ENCODE assay signal across 19 mouse cellular contexts in genomic region chr11:96893203-96893842, GRCm38 (mm10). TPM values are rescaled to one million over a fixed set of nuclear protein-coding genes. Genes with fewer than 3 reads are reported as not detected.
DNase-seq lines count a peak whose midpoint lies in the region; ATAC-seq and TF ChIP-seq lines count a peak whose summit lies in the region.
"Had no signal": no experiment of that assay in that cellular context is flagged by ENCODE, and none has a peak within 500 bp of the region (broad histone marks: within the 10 kb centered on the region; RNA-seq: fewer than 3 reads in every experiment).

No protein-coding gene starts in this region.

- H3K9me3 ChIP-seq in forebrain, embryonic 16.5 days (ENCODE audit: control insufficient read depth, low read length) = no peaks in the 10 kb centered on the region
- H3K9me3 ChIP-seq in limb, embryonic 11.5 days (ENCODE audit: control insufficient read depth, low read length) = no peaks in the 10 kb centered on the region
- H3K9me3 ChIP-seq in lung, postnatal 0 days (ENCODE audit: low read length) = no peaks in the 10 kb centered on the region
- H3K9me3 ChIP-seq: liver, embryonic 15.5 days had no signal

- peak; percentile 87 for DNase-seq in heart, adult 11 months
- no peak for DNase-seq in heart, postnatal 36 days
- peak; percentile 85 for DNase-seq in brain, embryonic 14.5 days (ENCODE audit: low read depth)
- no peak for DNase-seq in limb, embryonic 11.5 days (ENCODE audit: low spot score)
- no peak for DNase-seq in ovary, postnatal 36 days (ENCODE audit: low spot score)
- DNase-seq in lung, postnatal 0 days (ENCODE audit: low spot score) = no peak
- DNase-seq in c-Kit-positive CD71-positive TER-119-positive erythroid progenitor cells, embryonic 14.5 days (ENCODE audit: low spot score) = no peak
- DNase-seq: adrenal gland, postnatal 36 days; cerebellum, adult 11 months; gastrocnemius, postnatal 14 days; kidney, adult 11 months; lung, postnatal 4 days; thymus, adult 18-20 months had no signal

- peak overlapping the region; percentile 31; the same call in 1 of the 2 replicates for H3K27ac ChIP-seq in forebrain, embryonic 16.5 days (ENCODE audit: low read length)
- H3K27ac ChIP-seq in limb, embryonic 11.5 days (replicated peaks; ENCODE audit: low read depth, low read length) = 0 out of 2 replicates have a peak overlapping the region, but pooled peaks have one; percentile 42
- no peak overlapping the region for H3K27ac ChIP-seq in lung, postnatal 0 days (ENCODE audit: low read length)
- H3K27ac ChIP-seq: layer of hippocampus, adult 2 months; liver, embryonic 15.5 days had no signal

- peaks cover 19% of the 10 kb centered on the region for H3K4me1 ChIP-seq in forebrain, embryonic 16.5 days (replicated peaks; ENCODE audit: control insufficient read depth, insufficient read depth, low read length)
- H3K4me1 ChIP-seq in limb, embryonic 11.5 days (ENCODE audit: control insufficient read depth, insufficient read depth, low read length) = no peaks in the 10 kb centered on the region
- H3K4me1 ChIP-seq in lung, postnatal 0 days (ENCODE audit: insufficient read depth, low read depth, low read length) = no peaks in the 10 kb centered on the region
- H3K4me1 ChIP-seq: liver, embryonic 15.5 days had no signal

- peak; percentile 82 for ATAC-seq in forebrain, embryonic 16.5 days
- no peak for ATAC-seq in limb, embryonic 11.5 days (ENCODE audit: insufficient number of reproducible peaks, low FRiP score, low TSS enrichment, low read depth)
- no peak for ATAC-seq in lung, postnatal 0 days

- TF ChIP-seq EP300 in lung, postnatal 0 days (IDR thresholded peaks at IDR 0.05) = no peak

- no peak overlapping the region for H3K4me2 ChIP-seq in forebrain, embryonic 16.5 days (ENCODE audit: low read length)
- no peak overlapping the region for H3K4me2 ChIP-seq in limb, embryonic 11.5 days (ENCODE audit: low read depth, severe bottlenecking)
- no peak overlapping the region for H3K4me2 ChIP-seq in lung, postnatal 0 days (replicated peaks; ENCODE audit: low read depth, low read length)
- H3K4me2 ChIP-seq: liver, embryonic 15.5 days had no signal

- intact Hi-C loops in heart, postnatal 36 days (cut with DNase I) = no loop called here

- TF ChIP-seq CTCF in brain, embryonic 14.5 days (IDR thresholded peaks at IDR 0.05; ENCODE audit: borderline replicate concordance, extremely low read depth, insufficient read depth, insufficient read length) = no peak
- TF ChIP-seq CTCF in lung, postnatal 0 days (IDR thresholded peaks at IDR 0.05) = no peak

- H3K36me3 ChIP-seq in forebrain, embryonic 16.5 days (ENCODE audit: control insufficient read depth, insufficient read depth) = no peaks in the 10 kb centered on the region
- no peaks in the 10 kb centered on the region for H3K36me3 ChIP-seq in limb, embryonic 11.5 days (ENCODE audit: control insufficient read depth, insufficient read depth, low read length)
- H3K36me3 ChIP-seq in lung, postnatal 0 days (ENCODE audit: insufficient read depth, low read length) = no peaks in the 10 kb centered on the region
- H3K36me3 ChIP-seq: liver, embryonic 15.5 days had no signal

- H3K4me3 ChIP-seq in forebrain, embryonic 16.5 days (replicated peaks; ENCODE audit: low read length) = no peak overlapping the region
- no peak overlapping the region for H3K4me3 ChIP-seq in limb, embryonic 11.5 days (ENCODE audit: low read depth, low read length)
- no peak overlapping the region for H3K4me3 ChIP-seq in lung, postnatal 0 days (ENCODE audit: low read depth, low read length)
- H3K4me3 ChIP-seq: layer of hippocampus, adult 2 months; liver, embryonic 15.5 days; myocyte had no signal

- H3K9ac ChIP-seq in forebrain, embryonic 16.5 days (replicated peaks; ENCODE audit: low read depth, low read length) = no peak overlapping the region
- no peak overlapping the region for H3K9ac ChIP-seq in limb, embryonic 11.5 days (ENCODE audit: low read length)
- H3K9ac ChIP-seq in lung, postnatal 0 days (replicated peaks; ENCODE audit: low read depth) = no peak overlapping the region
- H3K9ac ChIP-seq: liver, embryonic 15.5 days had no signal

- WGBS in forebrain, embryonic 16.5 days = 25% methylated on average over 11 of the region's 11 CpGs
- WGBS in limb, embryonic 11.5 days = 67% methylated on average over 11 of the region's 11 CpGs
- 56% methylated on average over 11 of the region's 11 CpGs for WGBS in lung, postnatal 0 days

- no peak for TF ChIP-seq POLR2A in brain, embryonic 14.5 days (IDR thresholded peaks at IDR 0.05; ENCODE audit: borderline replicate concordance, extremely low read depth, insufficient read depth, insufficient read length, poor library complexity, severe bottlenecking)

- no peaks in the 10 kb centered on the region for H3K27me3 ChIP-seq in forebrain, embryonic 16.5 days (replicated peaks; ENCODE audit: control insufficient read depth, insufficient read depth, low read length)
- H3K27me3 ChIP-seq in limb, embryonic 11.5 days (ENCODE audit: control insufficient read depth, insufficient read depth, low read length) = no peaks in the 10 kb centered on the region
- H3K27me3 ChIP-seq in lung, postnatal 0 days (replicated peaks; ENCODE audit: insufficient read depth, low read length) = no peaks in the 10 kb centered on the region

RNA-seq across cellular contexts. Expression of gene Cdk5rap3, which starts 23.0 kb away (rescaled TPM):
- 10 to 100 TPM; 22.7 to 23.7 TPM for total RNA-seq in heart, postnatal 36 days (2021)
- polyA plus RNA-seq in brain, embryonic 14.5 days (2012; rRNA removed) = 71.6 and 83.7 TPM in 2 replicates
- polyA plus RNA-seq in forebrain, embryonic 16.5 days (2015; fragmentation: Nextera tagmentation; extraction: Ambion mirVana) = 103 and 106 TPM in 2 replicates
- 72.5 and 77.0 TPM in 2 replicates for polyA plus RNA-seq in limb, embryonic 11.5 days (2014; fragmentation: Nextera tagmentation; extraction: Ambion mirVana)
- 46.4 and 48.0 TPM in 2 replicates for polyA plus RNA-seq in lung, postnatal 0 days (2015; fragmentation: Nextera tagmentation; extraction: Ambion mirVana)

RNA-seq across cellular contexts. Expression of gene Prr15l, which starts 34.6 kb away (rescaled TPM):
- 1 to 10 TPM in 1 of 2 experiments, under 1 TPM in 1; 0.73 to 1.8 TPM for total RNA-seq in heart, postnatal 36 days (2021)
- polyA plus RNA-seq in brain, embryonic 14.5 days (2012; rRNA removed) = 0.09 and 0.16 TPM in 2 replicates
- polyA plus RNA-seq in forebrain, embryonic 16.5 days (2015; fragmentation: Nextera tagmentation; extraction: Ambion mirVana) = 0.19 and 0.27 TPM in 2 replicates
- polyA plus RNA-seq in limb, embryonic 11.5 days (2014; fragmentation: Nextera tagmentation; extraction: Ambion mirVana) = 0.35 and 0.97 TPM in 2 replicates
- polyA plus RNA-seq in lung, postnatal 0 days (2015; fragmentation: Nextera tagmentation; extraction: Ambion mirVana) = 126 and 127 TPM in 2 replicates
- total RNA-seq: common myeloid progenitor, adult 5-6 weeks; gastrocnemius, postnatal 14 days; layer of hippocampus, adult 2 months; left cerebral cortex, postnatal 25 days had no signal

RNA-seq across cellular contexts. Expression of gene Copz2, which starts 43.7 kb away (rescaled TPM):
- total RNA-seq in heart, postnatal 36 days (2021) = 10 to 100 TPM; 36.0 to 39.4 TPM
- polyA plus RNA-seq in brain, embryonic 14.5 days (2012; rRNA removed) = 9.3 and 15.8 TPM in 2 replicates
- polyA plus RNA-seq in forebrain, embryonic 16.5 days (2015; fragmentation: Nextera tagmentation; extraction: Ambion mirVana) = 10.4 and 16.6 TPM in 2 replicates
- polyA plus RNA-seq in limb, embryonic 11.5 days (2014; fragmentation: Nextera tagmentation; extraction: Ambion mirVana) = 53.8 and 56.8 TPM in 2 replicates
- polyA plus RNA-seq in lung, postnatal 0 days (2015; fragmentation: Nextera tagmentation; extraction: Ambion mirVana) = 105 and 110 TPM in 2 replicates

RNA-seq across cellular contexts. Expression of gene Pnpo, which starts 50.5 kb away (rescaled TPM):
- 10 to 100 TPM; 12.8 to 13.9 TPM for total RNA-seq in heart, postnatal 36 days (2021)
- 11.8 and 14.4 TPM in 2 replicates for polyA plus RNA-seq in brain, embryonic 14.5 days (2012; rRNA removed)
- polyA plus RNA-seq in forebrain, embryonic 16.5 days (2015; fragmentation: Nextera tagmentation; extraction: Ambion mirVana) = 21.7 and 22.8 TPM in 2 replicates
- polyA plus RNA-seq in limb, embryonic 11.5 days (2014; fragmentation: Nextera tagmentation; extraction: Ambion mirVana) = 25.5 and 27.5 TPM in 2 replicates
- polyA plus RNA-seq in lung, postnatal 0 days (2015; fragmentation: Nextera tagmentation; extraction: Ambion mirVana) = 28.7 and 30.0 TPM in 2 replicates

Comparison
In these comparisons a context has a peak if more than half of its experiments do, and no peak if none do; other contexts are left out.
1. DNase-seq: peak in heart, adult 11 months (single experiment) and brain, embryonic 14.5 days (single experiment); none in heart, postnatal 36 days (0 of 2), limb, embryonic 11.5 days (single experiment), ovary, postnatal 36 days (single experiment), lung, postnatal 0 days (single experiment) and c-Kit-positive CD71-positive TER-119-positive erythroid progenitor cells, embryonic 14.5 days (single experiment).
2. RNA of gene Prr15l, which starts 34.6 kb away (polyA plus RNA-seq): 126 to 127 TPM in lung, postnatal 0 days; 0.35 to 0.97 TPM in limb, embryonic 11.5 days, 0.19 to 0.27 TPM in forebrain, embryonic 16.5 days and 0.09 to 0.16 TPM in brain, embryonic 14.5 days; every median in the first group is over 10 times any median in the second.